In genomic region chr1:39283323-39283722, GRCm38 (mm10) we compare ENCODE assay signal across 31 mouse cellular contexts.
A peak's percentile ranks its signal among the peaks of the same experiment; 100 is the strongest.
DNase-seq lines count a peak whose midpoint lies in the region; ATAC-seq and TF ChIP-seq lines count a peak whose summit lies in the region.
"Had no signal": no experiment of that assay in that cellular context is flagged by ENCODE, and none has a peak within 500 bp of the region (broad histone marks: within the 10 kb centered on the region; RNA-seq: fewer than 3 reads in every experiment).

No protein-coding gene starts in this region.

- H3K27me3 ChIP-seq in lung, embryonic 14.5 days (ENCODE audit: insufficient read depth, low read length): no peaks in the 10 kb centered on the region
- H3K27me3 ChIP-seq in liver, embryonic 11.5 days (replicated peaks; ENCODE audit: control insufficient read depth, insufficient read depth, low read length): no peaks in the 10 kb centered on the region
- H3K27me3 ChIP-seq: embryonic facial prominence, embryonic 15.5 days; hindbrain, embryonic 13.5 days; limb, embryonic 13.5 days; liver, embryonic 13.5 days; lung, embryonic 15.5 days; midbrain, embryonic 13.5 days had no signal

- H3K36me3 ChIP-seq in lung, embryonic 14.5 days (ENCODE audit: insufficient read depth): no peaks in the 10 kb centered on the region
- no peaks in the 10 kb centered on the region for H3K36me3 ChIP-seq in liver, embryonic 11.5 days (ENCODE audit: control insufficient read depth, insufficient read depth, low read length)
- H3K36me3 ChIP-seq: embryonic facial prominence, embryonic 15.5 days; heart, embryonic 12.5 days; hindbrain, embryonic 13.5 days; limb, embryonic 13.5 days; liver, embryonic 13.5 days; lung, embryonic 15.5 days; midbrain, embryonic 13.5 days had no signal

- peak; percentile 48; the same call in 1 of the 2 replicates for ATAC-seq in lung, embryonic 14.5 days (ENCODE audit: insufficient read depth)
- no peak for ATAC-seq in liver, embryonic 11.5 days (replicated peaks; ENCODE audit: low FRiP score)
- ATAC-seq: forebrain, embryonic 14.5 days; intestine, postnatal 0 days; midbrain, embryonic 13.5 days had no signal

- 52% methylated on average over 7 of the region's 7 CpGs for WGBS in lung, embryonic 14.5 days
- WGBS in liver, embryonic 11.5 days: 80% methylated on average over 7 of the region's 7 CpGs

- DNase-seq in 3T3-L1 (ENCODE audit: low read depth, low spot score) (peak; percentile 84), NIH3T3 (ENCODE audit: low read depth) (peak; percentile 86), adipocyte (ENCODE audit: low spot score) (no peak)
- DNase-seq in lung, embryonic 14.5 days: peak; percentile 78
- peak; percentile 39 for DNase-seq in lung, postnatal 25 days (ENCODE audit: low spot score)
- DNase-seq in liver, embryonic 11.5 days (ENCODE audit: low spot score): no peak
- no peak for DNase-seq in gastrocnemius, postnatal 25 days
- no peak for DNase-seq in cerebellum, adult 18-20 months
- DNase-seq: adrenal gland, postnatal 36 days; cerebellum, adult 8-10 months; cerebellum, postnatal 36 days; embryo, embryonic 11 days; gastrocnemius, adult 2 months; heart, postnatal 4 days; kidney, adult 9 months; kidney, postnatal 14 days; layer of hippocampus, adult 9-11 months; liver, embryonic 13.5 days; thymus, adult 2 months; thymus, postnatal 4 days had no signal

- no peak overlapping the region for H3K27ac ChIP-seq in lung, embryonic 14.5 days (ENCODE audit: low read depth)
- no peak overlapping the region for H3K27ac ChIP-seq in liver, embryonic 11.5 days (ENCODE audit: low read depth, low read length)
- H3K27ac ChIP-seq: embryonic facial prominence, embryonic 15.5 days; gastrocnemius, adult 2 months; heart, adult 2 months; hindbrain, embryonic 13.5 days; left cerebral cortex, adult 2 months; limb, embryonic 13.5 days; liver, embryonic 13.5 days; lung, embryonic 15.5 days; midbrain, embryonic 13.5 days had no signal

- H3K4me3 ChIP-seq in lung, embryonic 14.5 days (ENCODE audit: low read depth, low read length): no peak overlapping the region
- no peak overlapping the region for H3K4me3 ChIP-seq in liver, embryonic 11.5 days (ENCODE audit: low read depth, low read length)
- H3K4me3 ChIP-seq: embryonic facial prominence, embryonic 15.5 days; gastrocnemius, adult 2 months; heart, adult 2 months; heart, embryonic 12.5 days; hindbrain, embryonic 13.5 days; left cerebral cortex, adult 2 months; limb, embryonic 13.5 days; liver, embryonic 13.5 days; lung, embryonic 15.5 days; megakaryocyte, embryonic 14.5 days; midbrain, embryonic 13.5 days had no signal

- no peak for TF ChIP-seq CTCF in lung, embryonic 14.5 days (IDR thresholded peaks at IDR 0.05; ENCODE audit: low read depth)

- no peak overlapping the region for H3K4me2 ChIP-seq in lung, embryonic 14.5 days
- no peak overlapping the region for H3K4me2 ChIP-seq in liver, embryonic 11.5 days
- H3K4me2 ChIP-seq: embryonic facial prominence, embryonic 15.5 days; heart, embryonic 12.5 days; hindbrain, embryonic 13.5 days; limb, embryonic 13.5 days; liver, embryonic 13.5 days; lung, embryonic 15.5 days; midbrain, embryonic 13.5 days had no signal

- H3K4me1 ChIP-seq in lung, embryonic 14.5 days (ENCODE audit: insufficient read depth): peaks cover 7% of the 10 kb centered on the region
- H3K4me1 ChIP-seq in liver, embryonic 11.5 days (replicated peaks; ENCODE audit: control insufficient read depth, insufficient read depth, low read length): no peaks in the 10 kb centered on the region
- H3K4me1 ChIP-seq: limb, embryonic 13.5 days; liver, embryonic 13.5 days had no signal

- H3K9me3 ChIP-seq in lung, embryonic 14.5 days (ENCODE audit: low read depth, low read length): no peaks in the 10 kb centered on the region
- no peaks in the 10 kb centered on the region for H3K9me3 ChIP-seq in liver, embryonic 11.5 days (ENCODE audit: control insufficient read depth, low read length)
- H3K9me3 ChIP-seq: embryonic facial prominence, embryonic 15.5 days; heart, embryonic 12.5 days; hindbrain, embryonic 13.5 days; limb, embryonic 13.5 days; lung, embryonic 15.5 days; midbrain, embryonic 13.5 days had no signal

- H3K9ac ChIP-seq in lung, embryonic 14.5 days: no peak overlapping the region
- H3K9ac ChIP-seq in liver, embryonic 11.5 days (ENCODE audit: low read depth, low read length): no peak overlapping the region
- H3K9ac ChIP-seq: embryonic facial prominence, embryonic 15.5 days; heart, embryonic 12.5 days; hindbrain, embryonic 13.5 days; limb, embryonic 13.5 days; liver, embryonic 13.5 days; lung, embryonic 15.5 days; midbrain, embryonic 13.5 days had no signal

Comparison
In these comparisons a context has a peak if more than half of its experiments do, and no peak if none do; other contexts are left out.
1. DNase-seq: peak in 3T3-L1 (single experiment), NIH3T3 (single experiment), lung, embryonic 14.5 days (single experiment) and lung, postnatal 25 days (single experiment); none in adipocyte (single experiment), liver, embryonic 11.5 days (single experiment), gastrocnemius, postnatal 25 days (single experiment) and cerebellum, adult 18-20 months (0 of 2).